Mouse (Mus musculus) testis, adult 2 months (tissue): ENCODE data around the gene Irf8. TPM values are rescaled to one million over a fixed set of nuclear protein-coding genes. Genes with fewer than 3 reads are reported as not detected.
A peak's percentile ranks its signal among the peaks of the same experiment; 100 is the strongest.
"Not testable (repeated sequence)": the region's sequence is repeated elsewhere in the genome, so short reads cannot be mapped to it uniquely, and the experiment has no call there.

Source experiments
- H3K27ac ChIP-seq: fragments of 200-500 bp; 2 replicates; pipeline ENCODE4 v1.5.1; 2012; ENCODE audit warnings: low read depth, low read length; ENCODE audit not compliant: control insufficient read depth, insufficient read depth
- H3K27me3 ChIP-seq: fragments of 200-500 bp; 2 replicates; pipeline ENCODE4 v1.6.1; 2012; ENCODE audit warnings: mild to moderate bottlenecking, low read length, moderate library complexity; ENCODE audit not compliant: control insufficient read depth, insufficient read depth
- H3K36me3 ChIP-seq: fragments of 200-500 bp; 2 replicates; pipeline ENCODE4 v1.6.1; 2012; ENCODE audit warnings: mild to moderate bottlenecking, low read length; ENCODE audit not compliant: control insufficient read depth, insufficient read depth
- H3K4me1 ChIP-seq: fragments of 200-500 bp; 2 replicates; pipeline ENCODE4 v1.6.1; 2012; ENCODE audit warnings: low read length; ENCODE audit not compliant: control insufficient read depth, insufficient read depth
- H3K4me3 ChIP-seq: fragments of 200-500 bp; 2 replicates; pipeline ENCODE4 v1.5.1; 2012; ENCODE audit warnings: low read depth, mild to moderate bottlenecking, low read length, moderate library complexity, mixed read lengths; ENCODE audit not compliant: control insufficient read depth
- CTCF ChIP-seq: fragments of 200-500 bp; IDR thresholded peaks from 2 replicates; pipeline ENCODE4 v1.5.1; 2012; ENCODE audit warnings: low read depth, mild to moderate bottlenecking, inconsistent platforms, low read length, moderate library complexity; ENCODE audit not compliant: control insufficient read depth, insufficient read depth, insufficient replicate concordance
- POLR2A ChIP-seq: fragments of 200-500 bp; IDR thresholded peaks from 2 replicates; pipeline ENCODE4 v1.6.1; 2012; ENCODE audit warnings: low read depth, mild to moderate bottlenecking, inconsistent platforms, low read length, moderate library complexity; ENCODE audit not compliant: control insufficient read depth
- polyA plus RNA-seq: library from polyadenylated mRNA; depleted of rRNA; stranded (reverse); fragments of >200 nt; gene quantifications from 2 replicates; pipeline ENCODE4 v1.2.3, GENCODE M21; 2012

Irf8 gene
- polyA plus RNA-seq, 1 experiment: 2.9 TPM

DNA sequence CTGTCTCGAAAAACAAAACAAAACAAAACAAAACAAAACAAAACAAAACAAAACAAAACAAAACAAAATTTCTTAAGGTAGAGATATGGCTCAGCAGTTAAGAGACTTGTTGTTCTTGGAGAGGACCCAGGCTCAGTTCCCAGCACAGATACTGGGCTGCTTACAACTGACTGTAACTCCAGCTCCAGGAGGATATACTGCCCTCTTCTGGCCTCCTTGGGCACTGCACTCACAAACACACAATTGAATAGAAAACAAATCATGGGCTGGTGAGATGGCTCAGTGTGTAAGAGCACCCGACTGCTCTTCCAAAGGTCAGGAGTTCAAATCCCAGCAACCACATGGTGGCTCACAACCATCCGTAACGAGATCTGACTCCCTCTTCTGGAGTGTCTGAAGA is 12.1 kb upstream of the Irf8 start:
- 0 out of 2 replicates have a peak, but pooled peaks have one; percentile 9 for TF ChIP-seq CTCF
- H3K4me3 ChIP-seq, H3K4me1 ChIP-seq, H3K27me3 ChIP-seq, H3K36me3 ChIP-seq, H3K27ac ChIP-seq: not testable (repeated sequence)

DNA sequence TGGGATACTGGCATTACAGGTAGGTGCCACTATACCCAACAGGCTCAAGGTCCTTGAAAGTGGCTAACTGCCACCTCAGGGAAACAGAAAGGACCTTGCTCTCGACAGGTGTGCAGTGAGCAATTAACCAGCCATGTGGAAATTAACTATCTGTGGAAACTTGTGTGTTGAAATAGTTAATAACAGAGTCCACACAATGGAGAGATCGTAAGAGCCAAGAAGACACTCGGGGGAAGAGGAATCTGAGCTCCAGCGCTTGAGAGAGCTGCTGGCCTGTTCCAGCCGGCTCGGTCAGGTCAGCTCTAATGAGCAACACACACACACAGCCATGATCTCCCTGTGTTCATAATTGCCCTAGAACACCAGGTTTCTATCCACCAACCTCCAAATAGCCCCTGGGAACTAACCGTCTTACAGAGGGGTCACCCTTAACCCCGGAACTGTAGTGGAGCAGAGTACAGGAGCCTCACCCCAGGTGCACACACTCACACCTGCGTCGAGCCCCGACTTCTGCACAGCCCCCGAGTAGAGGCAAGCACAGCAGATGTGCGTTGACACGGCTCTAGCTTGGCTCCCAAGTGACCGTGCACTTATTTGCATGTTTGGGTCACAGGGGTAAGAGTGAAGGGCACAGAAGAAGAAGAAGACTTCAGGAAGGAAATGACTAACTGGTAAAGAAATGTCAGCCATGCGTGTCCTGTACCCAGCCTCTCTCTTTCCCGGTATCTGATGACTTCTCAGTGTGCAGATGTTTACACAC is 11.2 kb upstream of the Irf8 start:
- Histone ChIP-seq H3K4me1 (no peaks in the 10 kb centered on the region), H3K27me3 (no peaks in the 10 kb centered on the region), H3K36me3 (no peaks in the 10 kb centered on the region), H3K4me3 (no peak overlapping the region), H3K27ac (no peak overlapping the region)
- TF ChIP-seq CTCF (no peak), POLR2A (no peak)

DNA sequence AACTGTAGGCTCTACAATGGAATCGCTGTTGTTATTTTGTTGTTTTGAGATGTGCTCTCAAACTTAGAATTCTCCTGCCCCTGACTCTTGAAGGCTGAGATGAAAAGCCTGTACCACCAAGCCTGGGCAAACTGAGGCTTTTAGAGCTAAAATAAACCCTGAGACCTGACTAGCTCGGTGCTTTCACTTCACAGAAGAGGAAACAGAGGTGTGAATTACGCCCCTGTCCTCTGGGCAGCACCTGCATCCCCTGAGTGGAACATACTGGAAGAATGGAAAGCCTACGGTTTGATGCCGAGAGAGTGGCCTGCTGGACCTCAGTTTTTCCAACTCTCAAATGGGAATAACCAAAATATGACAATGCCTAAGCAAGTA is 10.6 kb upstream of the Irf8 start:
- Histone ChIP-seq H3K4me1 (no peaks in the 10 kb centered on the region), H3K27ac (no peak overlapping the region), H3K27me3 (no peaks in the 10 kb centered on the region), H3K4me3 (no peak overlapping the region), H3K36me3 (no peaks in the 10 kb centered on the region)
- TF ChIP-seq CTCF: no peak
- no peak for TF ChIP-seq POLR2A

DNA sequence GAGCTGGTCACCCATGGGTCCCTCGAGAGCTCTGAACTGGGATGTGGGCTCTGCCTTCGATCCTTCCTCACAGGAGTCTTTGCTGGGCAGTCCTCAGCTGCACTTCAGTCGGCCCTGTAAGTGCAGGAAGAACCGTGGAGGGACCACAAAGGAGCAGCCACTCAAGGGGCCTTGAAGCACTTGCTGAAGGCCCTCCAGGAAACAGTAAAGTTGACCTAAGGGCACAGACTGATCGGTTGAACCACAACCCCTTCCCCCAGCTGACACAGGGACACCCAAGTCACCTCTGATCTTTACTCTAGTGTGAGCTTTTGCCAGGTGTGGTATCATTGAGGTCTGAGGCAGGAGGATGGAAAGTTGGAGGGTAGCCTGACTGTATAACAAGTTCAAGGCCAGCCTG is 10.1 kb upstream of the Irf8 start:
- Histone ChIP-seq H3K36me3 (no peaks in the 10 kb centered on the region), H3K4me3 (no peak overlapping the region), H3K4me1 (no peaks in the 10 kb centered on the region), H3K27ac (no peak overlapping the region), H3K27me3 (no peaks in the 10 kb centered on the region)
- no peak for TF ChIP-seq CTCF

DNA sequence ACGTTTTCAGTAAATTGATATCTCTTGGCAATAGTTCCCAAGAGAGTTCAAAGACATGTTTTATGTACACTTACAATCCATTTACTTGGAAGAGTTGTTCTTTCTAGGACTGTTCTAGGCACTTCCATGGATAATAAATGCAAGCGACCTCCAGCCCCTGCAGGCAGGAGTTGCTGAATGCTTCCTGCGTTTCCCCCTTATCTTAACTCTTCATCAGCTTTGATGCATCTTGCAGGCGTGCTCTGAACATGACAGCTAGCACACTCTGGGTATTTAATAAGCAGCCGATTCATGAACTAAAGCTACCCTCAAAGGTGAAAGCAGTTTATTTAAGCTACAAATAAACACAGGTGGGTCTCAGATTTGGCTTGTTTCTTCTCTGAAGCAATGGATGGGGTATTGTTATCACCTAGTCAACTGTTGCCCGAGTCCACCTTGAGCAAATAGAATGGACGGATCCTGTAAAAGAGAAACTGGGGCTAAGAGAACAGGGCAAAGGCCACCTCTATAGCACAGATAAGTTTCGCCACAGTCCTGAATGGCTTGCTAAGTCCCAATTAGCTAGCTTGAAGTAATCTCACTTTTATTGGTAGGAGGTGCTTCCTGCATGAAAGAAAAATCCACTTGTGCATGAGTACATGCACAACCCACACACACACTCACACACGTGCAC is 7.5 kb upstream of the Irf8 start:
- Histone ChIP-seq H3K36me3 (no peaks in the 10 kb centered on the region), H3K27me3 (no peaks in the 10 kb centered on the region), H3K27ac (no peak overlapping the region), H3K4me3 (no peak overlapping the region), H3K4me1 (peaks cover 5% of the 10 kb centered on the region)
- no peak for TF ChIP-seq POLR2A
- TF ChIP-seq CTCF: no peak

DNA sequence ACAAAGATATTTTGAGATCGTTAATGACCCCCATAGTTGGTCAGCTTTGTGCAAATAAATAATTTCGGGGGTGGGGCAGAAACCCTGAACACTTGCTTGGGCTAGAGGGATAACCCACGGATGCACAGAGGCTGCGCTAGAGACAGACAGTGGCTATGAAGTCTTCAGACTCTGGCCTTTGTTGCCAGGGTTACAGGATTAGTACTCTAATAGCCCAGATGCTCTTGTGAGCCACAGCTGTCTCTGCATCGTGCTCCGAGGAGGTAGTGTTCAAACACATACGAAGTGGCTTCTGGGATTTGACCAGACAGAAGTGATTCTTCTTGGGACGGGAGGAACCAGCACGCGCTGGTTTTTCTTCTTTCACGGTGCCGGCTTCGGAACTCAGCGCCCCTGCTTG is 4.6 kb upstream of the Irf8 start:
- TF ChIP-seq POLR2A (no peak), CTCF (no peak)
- no peak overlapping the region for H3K27ac ChIP-seq
- H3K4me3 ChIP-seq: peak overlapping the region; percentile 35
- no peaks in the 10 kb centered on the region; the same call in 1 of the 2 replicates for H3K27me3 ChIP-seq
- H3K36me3 ChIP-seq: no peaks in the 10 kb centered on the region
- H3K4me1 ChIP-seq: peaks cover 12% of the 10 kb centered on the region

DNA sequence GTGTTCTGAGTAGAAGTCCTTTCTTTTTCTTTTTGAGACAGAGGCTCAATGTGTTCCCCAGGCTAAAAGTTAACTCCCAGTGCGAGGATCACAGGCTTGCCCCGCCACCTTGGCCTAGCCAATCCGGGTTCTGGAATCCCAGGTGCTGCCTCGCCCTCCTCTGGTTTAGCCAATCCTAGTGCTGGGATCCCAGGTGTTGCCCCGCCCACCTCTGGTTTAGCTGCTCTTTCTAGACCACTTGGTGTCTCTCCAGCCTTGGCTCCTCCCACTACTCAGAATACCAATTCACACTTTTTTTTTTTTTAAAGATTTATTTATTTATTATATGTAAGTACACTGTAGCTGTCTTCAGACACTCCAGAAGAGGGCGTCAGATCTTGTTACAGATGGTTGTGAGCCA is 4.1 kb upstream of the Irf8 start:
- no peak for TF ChIP-seq POLR2A
- no peak for TF ChIP-seq CTCF
- peak overlapping the region; percentile 35 for H3K4me3 ChIP-seq
- no peak overlapping the region for H3K27ac ChIP-seq
- no peaks in the 10 kb centered on the region; the same call in 1 of the 2 replicates for H3K27me3 ChIP-seq
- H3K4me1 ChIP-seq: peaks cover 13% of the 10 kb centered on the region
- no peaks in the 10 kb centered on the region for H3K36me3 ChIP-seq
